Mouse (Mus musculus) G1E (cell line): ENCODE results near the gene Pwwp2a. TPM values are rescaled to one million over a fixed set of nuclear protein-coding genes. Genes with fewer than 3 reads are reported as not detected.

Experiments
- ATAC-seq: 2 replicates; pipeline ENCODE4 v1.8.0; 2016; ENCODE audit warnings: mild to moderate bottlenecking; ENCODE audit not compliant: insufficient number of reproducible peaks, poor library complexity, low FRiP score, severe bottlenecking; ENCODE audit errors: extremely low read depth
- DNase-seq: peaks from one replicate; pipeline ENCODE4 v3.0.0; 2012; ENCODE audit warnings: low spot score
- H3K27me3 ChIP-seq: 2 replicates; pipeline ENCODE4 v1.6.1; 2012; ENCODE audit warnings: mild to moderate bottlenecking, low read length, inconsistent platforms; ENCODE audit not compliant: insufficient read depth
- H3K36me3 ChIP-seq: replicated peaks from 2 replicates; pipeline ENCODE3; 2012; ENCODE audit warnings: mild to moderate bottlenecking, inconsistent platforms
- H3K4me1 ChIP-seq: 2 replicates; pipeline ENCODE4 v1.6.1; 2012; ENCODE audit warnings: low read depth, low read length, inconsistent platforms, mixed read lengths; ENCODE audit not compliant: insufficient read depth
- H3K4me3 ChIP-seq: 2 replicates; pipeline ENCODE4 v1.5.1; 2012; ENCODE audit warnings: low read depth, mild to moderate bottlenecking, inconsistent platforms, low read length, moderate library complexity, mixed read lengths
- H3K9me3 ChIP-seq: replicated peaks from 2 replicates; pipeline ENCODE4 v1.6.1; 2012; ENCODE audit warnings: inconsistent platforms
- CTCF ChIP-seq: IDR thresholded peaks from 2 replicates; pipeline ENCODE4 v1.5.1; 2012; ENCODE audit warnings: low read depth, low read length, inconsistent platforms, mixed read lengths
- GATA1 ChIP-seq: IDR thresholded peaks from 2 replicates; pipeline ENCODE4 v1.6.1; 2012; ENCODE audit warnings: borderline replicate concordance, low read length, inconsistent platforms, mixed read lengths
- GATA2 ChIP-seq: IDR thresholded peaks from 2 replicates; pipeline ENCODE4 v1.6.1; 2012; ENCODE audit warnings: low read depth, low read length, inconsistent platforms, borderline replicate concordance
- POLR2AphosphoS5 ChIP-seq: IDR thresholded peaks from 2 replicates; pipeline ENCODE4 v1.6.1; 2012; ENCODE audit warnings: low read depth, low read length, inconsistent platforms; ENCODE audit not compliant: insufficient replicate concordance
- TAL1 ChIP-seq: conservative IDR thresholded peaks from 2 replicates; pipeline ENCODE4 v1.6.1; 2012; ENCODE audit warnings: low read depth, low read length, inconsistent platforms, mixed read lengths
- polyA plus RNA-seq: library from polyadenylated mRNA; stranded (reverse); fragments of >175 nt; gene quantifications from 2 replicates; pipeline ENCODE4 v1.2.3, GENCODE M21; 2012
- total RNA-seq, 2 experiments: library from RNA; stranded (forward) in 1 of 2; stranded (reverse) in 1 of 2; fragments of 200-1000 nt in 1 of 2; fragments of >200 nt in 1 of 2; fragmentation: Nextera tagmentation in 1 of 2; gene quantifications; 2 replicates each; pipeline ENCODE4 v1.2.3; 2014 to 2017

The Pwwp2a gene
- total and polyA plus RNA-seq, 3 experiments: 5.2 to 73.2 (median 38.2) TPM

DNA sequence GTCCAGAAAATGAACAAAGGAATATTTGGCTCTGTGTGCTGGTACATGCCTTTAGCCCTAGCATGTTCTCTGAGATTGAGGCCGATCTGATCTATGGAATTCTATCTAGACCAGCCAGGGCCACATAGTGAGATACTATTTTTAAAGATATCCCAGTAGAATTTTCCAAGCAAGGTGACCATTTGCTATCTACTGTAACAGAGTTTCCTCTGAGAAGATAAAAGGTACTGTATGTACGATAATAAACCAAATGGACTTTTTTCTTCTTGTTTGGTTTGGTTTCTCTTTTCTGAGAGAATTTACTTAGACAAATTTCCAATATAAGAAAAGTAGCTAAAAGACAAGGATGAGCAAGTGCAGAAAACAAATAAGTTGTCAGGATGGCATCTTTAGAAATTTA is 26.6 kb downstream of the Pwwp2a start:
- ATAC-seq: no peak
- Histone ChIP-seq H3K9me3 (no peaks in the 10 kb centered on the region), H3K4me3 (no peak overlapping the region), H3K4me1 (no peaks in the 10 kb centered on the region; the same call in none of the 2 replicates), H3K36me3 (peaks cover 68% of the 10 kb centered on the region), H3K27me3 (no peaks in the 10 kb centered on the region)
- DNase-seq: no peak
- TF ChIP-seq GATA2: no peak

DNA sequence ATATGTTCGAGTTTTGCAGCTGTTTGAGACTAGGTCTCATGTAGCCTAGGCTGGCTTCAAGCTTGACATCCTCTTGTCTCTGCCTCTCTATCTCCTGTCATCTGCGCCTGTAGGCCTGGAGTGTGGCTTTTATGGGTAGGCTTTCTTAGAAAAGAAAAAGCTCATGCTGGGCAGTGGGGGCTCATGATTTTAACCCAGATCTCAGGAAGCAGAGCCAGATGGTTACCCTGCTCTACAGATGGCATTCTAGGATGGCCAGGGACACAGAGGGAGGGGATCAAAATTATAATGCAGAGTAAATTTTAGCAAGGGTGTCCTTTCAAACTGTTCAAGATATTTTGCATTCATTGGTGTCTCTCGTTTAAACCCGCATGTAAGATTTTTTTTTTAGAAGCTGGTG is 30.4 kb downstream of the Pwwp2a start:
- Histone ChIP-seq H3K4me3 (no peak overlapping the region), H3K27me3 (no peaks in the 10 kb centered on the region), H3K36me3 (peaks cover 74% of the 10 kb centered on the region), H3K9me3 (no peaks in the 10 kb centered on the region), H3K4me1 (no peaks in the 10 kb centered on the region; the same call in 1 of the 2 replicates)
- TF ChIP-seq GATA2: no peak
- TF ChIP-seq GATA1: no peak
- no peak for TF ChIP-seq CTCF
- TF ChIP-seq TAL1: no peak
- TF ChIP-seq POLR2AphosphoS5: no peak
- DNase-seq (no peak), ATAC-seq (no peak)

DNA sequence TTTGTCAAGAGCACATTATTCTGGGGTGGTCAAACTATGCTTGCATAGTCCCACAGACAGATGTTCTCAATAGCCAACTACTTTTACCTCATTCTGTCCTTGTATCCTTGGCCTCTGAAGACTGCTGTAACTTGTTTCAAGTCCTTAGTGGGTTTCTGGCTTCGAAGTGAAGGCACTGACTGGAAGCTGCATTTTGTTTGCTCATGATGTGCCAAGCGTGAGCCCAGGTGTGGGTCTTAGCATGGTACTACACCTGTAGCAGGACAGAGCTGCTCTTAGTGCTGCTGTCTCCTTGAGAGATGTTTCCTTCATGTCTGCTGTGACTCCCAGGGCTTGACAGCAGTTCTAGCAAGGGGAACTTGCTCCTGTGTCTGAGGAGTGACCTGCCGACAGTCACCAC is 41.6 kb downstream of the Pwwp2a start:
- 0 out of 2 replicates have a peak, but pooled peaks cover 6% of the 10 kb centered on the region for H3K4me1 ChIP-seq
- DNase-seq: no peak
- H3K36me3 ChIP-seq: peaks cover 72% of the 10 kb centered on the region
- H3K27me3 ChIP-seq: no peaks in the 10 kb centered on the region
- no peak for ATAC-seq
- H3K4me3 ChIP-seq: no peak overlapping the region
- no peak for TF ChIP-seq GATA2
- no peak for TF ChIP-seq POLR2AphosphoS5
- TF ChIP-seq TAL1: no peak
- TF ChIP-seq CTCF: no peak
- no peak for TF ChIP-seq GATA1
- H3K9me3 ChIP-seq: no peaks in the 10 kb centered on the region

DNA sequence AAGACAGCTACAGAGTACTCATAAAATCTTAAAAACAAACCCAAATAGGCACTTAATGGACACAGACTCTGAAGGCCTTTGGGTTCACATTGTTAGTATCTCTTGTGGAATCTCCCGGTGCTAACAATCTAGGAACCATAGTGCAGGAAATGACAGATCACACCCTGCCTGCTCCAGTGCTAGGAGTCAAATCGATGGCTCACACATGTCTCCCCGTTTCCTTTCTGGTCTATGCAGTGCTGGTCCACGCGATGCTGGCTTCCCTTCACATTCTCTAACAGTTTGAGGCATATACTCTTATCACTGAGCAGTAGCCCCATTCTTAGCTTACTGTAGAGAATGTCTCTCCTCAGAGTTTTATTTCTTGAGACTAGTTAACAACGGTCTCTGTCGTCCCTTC is 46.0 kb downstream of the Pwwp2a start:
- H3K27me3 ChIP-seq: no peaks in the 10 kb centered on the region
- DNase-seq (no peak), ATAC-seq (peak; percentile 52; the same call in 1 of the 2 replicates)
- H3K4me3 ChIP-seq: no peak overlapping the region
- 0 out of 2 replicates have a peak, but pooled peaks cover 4% of the 10 kb centered on the region for H3K4me1 ChIP-seq
- no peaks in the 10 kb centered on the region for H3K9me3 ChIP-seq
- peaks cover 86% of the 10 kb centered on the region for H3K36me3 ChIP-seq
- TF ChIP-seq TAL1 (no peak), GATA2 (no peak), POLR2AphosphoS5 (no peak), GATA1 (no peak), CTCF (no peak)

DNA sequence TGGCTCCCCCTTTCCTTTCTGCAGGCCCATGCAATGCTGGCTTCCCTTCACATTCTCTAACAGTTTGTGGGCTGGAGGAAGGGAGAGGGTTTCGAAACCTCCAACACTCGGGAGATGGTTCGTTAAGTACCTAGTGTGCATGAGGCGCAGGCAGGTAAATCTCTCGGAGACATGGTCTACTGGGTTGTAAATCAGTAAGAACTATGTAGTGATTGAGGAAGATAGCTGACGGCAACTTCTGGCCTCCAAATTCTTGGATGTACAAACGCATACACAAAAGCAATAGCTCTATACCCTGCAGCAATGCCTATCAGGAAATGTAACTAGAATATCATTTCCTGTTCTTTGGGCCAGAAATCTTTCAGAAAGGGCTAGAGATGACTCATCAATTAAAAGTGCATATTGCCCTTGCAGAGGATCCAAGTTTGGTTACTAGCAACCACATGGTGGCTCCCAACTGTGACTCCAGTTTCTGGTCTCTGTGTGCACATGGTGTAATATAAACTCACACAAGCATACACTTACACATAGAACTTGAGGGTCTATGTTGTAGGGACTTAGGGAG is 47.0 kb downstream of the Pwwp2a start:
- Histone ChIP-seq H3K9me3 (no peaks in the 10 kb centered on the region), H3K27me3 (no peaks in the 10 kb centered on the region), H3K36me3 (peaks cover 88% of the 10 kb centered on the region), H3K4me3 (no peak overlapping the region), H3K4me1 (no peaks in the 10 kb centered on the region)
- TF ChIP-seq CTCF (no peak), POLR2AphosphoS5 (no peak), GATA2 (no peak), TAL1 (no peak), GATA1 (no peak)
- ATAC-seq: peak; percentile 48
- no peak for DNase-seq

DNA sequence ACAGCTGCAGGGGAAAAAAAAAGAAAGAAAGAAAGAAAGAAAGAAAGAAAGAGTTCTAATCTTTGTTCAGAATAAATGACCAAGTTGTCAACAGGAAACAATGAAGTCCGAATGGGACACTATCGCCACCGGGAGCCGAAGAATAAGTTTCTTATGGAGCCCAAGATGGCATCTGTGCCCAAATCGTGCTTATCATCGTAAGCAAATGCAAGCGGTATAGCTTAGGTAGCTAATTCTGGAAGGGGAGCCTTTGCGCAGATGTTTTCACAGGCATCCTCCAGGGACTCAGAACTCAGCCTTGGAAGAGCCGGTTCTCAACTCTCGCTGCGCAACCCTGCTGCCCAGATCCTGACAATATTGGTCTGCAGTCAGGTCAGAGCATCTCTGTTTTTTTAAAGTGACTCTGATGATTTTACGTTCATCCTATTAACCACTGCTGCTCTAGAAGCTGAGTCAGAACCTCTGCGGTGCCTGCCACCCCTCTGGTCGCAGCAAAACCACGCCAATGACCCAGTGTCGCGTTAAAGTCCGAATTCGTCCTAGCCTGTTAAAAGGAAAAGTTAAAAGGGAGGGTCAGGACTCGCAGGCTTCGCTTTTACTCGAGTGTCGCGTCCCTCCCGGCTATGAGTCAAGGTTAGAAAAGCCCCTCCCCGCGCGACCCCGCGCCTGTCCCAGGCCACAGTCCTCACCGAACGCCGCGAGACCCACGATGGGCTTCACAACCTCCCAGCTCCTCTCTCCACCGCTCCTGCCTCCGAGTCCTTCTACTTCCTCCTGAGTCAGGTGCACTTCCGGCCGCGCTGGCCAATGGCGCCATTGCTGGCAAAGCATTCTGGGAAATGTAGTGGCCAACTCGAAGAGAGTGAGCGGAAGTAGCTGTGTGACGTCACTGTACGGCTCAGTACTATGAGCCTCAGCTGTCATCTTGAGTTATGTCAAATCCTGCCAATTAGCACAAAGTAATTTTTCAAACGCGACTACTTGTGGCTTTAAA is 65.7 kb downstream of the Pwwp2a start, which contains the start of gene Ttc1:
TSS of gene Ttc1 (minus strand) at position 776 of the 994 bp plus-strand sequence.
- no peaks in the 10 kb centered on the region for H3K9me3 ChIP-seq
- H3K4me1 ChIP-seq: peaks cover 33% of the 10 kb centered on the region
- peaks cover 5% of the 10 kb centered on the region for H3K27me3 ChIP-seq
- H3K4me3 ChIP-seq: peak within 1 kb of the TSS; percentile 83
- TF ChIP-seq TAL1 (no peak), POLR2AphosphoS5 (no peak), GATA1 (no peak), GATA2 (no peak), CTCF (no peak)
- DNase-seq: peak; percentile 94
- peaks cover 28% of the 10 kb centered on the region for H3K36me3 ChIP-seq
- ATAC-seq: peak; percentile 99
